Mouse (Mus musculus) fat pad, adult 2 months (tissue): ENCODE results near the gene Wars.

Source experiments
- DNase-seq: peaks from one replicate; pipeline ENCODE4 v3.0.0-alpha.2; 2011; ENCODE audit warnings: low read depth, low spot score; ENCODE audit errors: extremely low read depth

The Wars gene

DNA sequence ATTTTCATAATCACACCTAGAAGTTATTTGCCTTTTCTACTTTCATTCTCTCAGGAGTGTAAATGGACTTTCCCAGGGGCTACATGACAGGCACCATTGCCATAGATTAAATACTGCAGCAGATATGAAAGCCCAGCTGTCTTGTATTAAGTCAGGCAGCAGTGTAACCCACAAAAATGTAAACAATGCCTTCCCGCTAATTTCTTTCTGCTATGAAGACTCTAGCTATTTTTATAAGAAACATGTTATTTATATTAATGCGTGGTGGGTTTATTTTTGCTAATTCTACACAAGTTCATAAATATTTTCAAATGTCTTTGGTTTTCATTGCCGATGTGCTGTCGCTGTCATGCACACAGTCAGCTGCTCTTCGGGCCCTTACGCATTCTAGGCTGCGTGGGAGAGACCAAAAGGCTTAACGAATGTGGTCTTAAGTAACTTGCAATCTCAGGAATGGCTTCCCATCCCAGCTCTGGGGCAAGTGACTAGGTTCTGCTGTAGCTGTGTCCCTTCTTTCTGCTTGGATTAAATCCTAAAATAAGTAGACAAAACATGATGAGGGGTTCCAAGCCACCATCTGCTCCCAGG lies 16.0 kb upstream of the Wars start:
- no peak for DNase-seq

DNA sequence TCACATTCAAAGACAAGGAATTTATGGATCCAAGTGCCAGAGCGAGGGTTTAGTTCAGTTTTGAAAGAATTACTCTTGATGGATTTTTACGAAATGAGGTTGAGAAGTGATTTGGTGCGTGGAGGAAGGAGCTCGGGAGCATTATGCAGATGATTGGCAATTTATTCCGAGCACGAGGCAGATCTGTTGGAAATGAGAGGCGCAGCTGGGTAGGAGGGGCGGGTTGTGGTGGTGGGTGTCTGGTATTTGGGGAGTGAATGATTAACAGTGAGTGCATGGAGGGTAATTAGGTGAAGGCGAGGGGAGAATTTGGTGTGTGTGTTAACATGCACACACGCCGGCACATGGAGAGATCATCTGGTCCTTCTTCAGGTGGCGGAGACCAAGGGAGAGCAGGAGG lies 12.4 kb upstream of the Wars start:
- no peak for DNase-seq

DNA sequence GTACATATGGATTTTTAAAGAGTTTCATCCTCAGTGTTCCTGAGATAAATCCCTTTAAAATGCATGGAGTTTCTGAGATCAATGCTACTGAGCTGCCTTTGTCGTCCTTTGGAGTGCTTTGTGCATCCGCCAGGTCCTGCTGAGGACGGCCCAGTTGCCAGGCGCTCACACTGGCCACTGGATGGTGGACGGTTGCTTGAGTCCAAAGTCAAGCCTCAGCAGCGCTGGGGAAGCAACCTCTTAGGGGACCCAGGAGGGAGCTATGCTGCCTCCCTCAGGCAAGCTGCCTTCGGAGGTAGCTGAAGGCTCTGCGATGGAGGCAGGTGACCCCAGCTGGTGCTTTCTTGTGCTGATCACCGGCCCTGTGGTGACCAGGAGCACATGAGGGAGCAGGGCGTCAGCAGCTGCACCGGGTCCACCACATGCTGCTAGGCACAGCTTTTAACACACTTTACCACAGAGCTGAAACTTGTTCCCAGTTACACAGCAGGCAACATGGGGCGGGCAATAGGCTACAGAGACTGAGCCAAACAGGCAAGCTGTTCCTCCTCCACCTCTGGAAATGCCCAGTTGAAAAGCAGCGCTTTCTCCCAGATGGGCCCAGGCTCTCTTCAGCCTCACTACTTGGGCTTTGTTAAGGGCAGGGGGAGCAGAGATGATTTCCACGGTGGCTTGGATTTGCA lies 11.8 kb upstream of the Wars start:
- no peak for DNase-seq

DNA sequence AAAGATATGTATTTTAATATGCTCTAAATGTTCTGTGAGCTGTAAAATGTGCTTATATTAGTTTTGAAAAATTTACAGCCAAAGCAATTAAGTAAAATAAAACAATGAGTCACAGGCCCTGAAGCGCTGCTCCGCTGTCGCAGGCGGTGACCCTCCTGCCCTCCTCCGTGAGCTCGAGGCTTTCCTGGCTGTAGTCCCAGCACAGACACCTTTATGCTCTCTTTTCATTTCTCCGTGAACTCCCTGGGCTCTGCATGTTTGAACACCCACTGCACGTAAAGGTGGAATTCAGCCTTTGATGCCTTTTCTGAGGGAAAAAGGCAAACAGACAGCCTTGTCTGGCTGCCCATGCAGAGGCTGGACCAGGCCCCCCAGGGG lies 10.3 kb upstream of the Wars start:
- DNase-seq = no peak

DNA sequence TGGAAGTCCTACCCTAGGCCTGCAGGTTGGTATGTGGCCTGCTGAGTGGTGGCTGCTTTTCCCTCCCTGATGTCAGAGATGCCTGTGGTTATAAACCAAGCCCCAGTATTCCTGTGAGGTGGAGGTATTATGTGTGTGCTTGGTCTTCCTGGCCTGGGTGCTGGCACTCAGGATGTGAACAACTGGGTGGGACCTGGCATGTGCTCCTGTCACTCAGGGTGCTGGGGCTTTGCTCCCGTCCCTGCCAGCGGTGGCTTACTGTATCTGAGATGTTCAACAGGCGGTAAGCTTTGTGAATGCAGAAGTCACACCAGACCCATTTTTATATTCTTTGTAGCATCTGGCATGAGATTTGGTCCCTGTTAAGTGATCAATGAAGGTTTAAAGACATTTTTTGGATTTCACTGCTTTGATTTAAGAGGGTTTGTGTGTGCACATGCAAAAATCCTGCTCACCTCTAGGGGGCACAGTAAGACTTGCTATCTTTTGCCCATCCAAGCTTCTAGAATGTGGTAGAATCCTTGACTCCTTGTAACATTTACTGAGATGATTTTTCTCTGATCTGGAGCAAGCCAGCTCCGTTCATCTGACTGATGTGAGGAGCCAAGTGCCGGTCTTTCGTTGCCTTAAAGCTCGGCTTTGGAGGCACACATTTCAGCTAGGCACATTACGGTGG lies 9.8 kb upstream of the Wars start:
- DNase-seq = no peak

DNA sequence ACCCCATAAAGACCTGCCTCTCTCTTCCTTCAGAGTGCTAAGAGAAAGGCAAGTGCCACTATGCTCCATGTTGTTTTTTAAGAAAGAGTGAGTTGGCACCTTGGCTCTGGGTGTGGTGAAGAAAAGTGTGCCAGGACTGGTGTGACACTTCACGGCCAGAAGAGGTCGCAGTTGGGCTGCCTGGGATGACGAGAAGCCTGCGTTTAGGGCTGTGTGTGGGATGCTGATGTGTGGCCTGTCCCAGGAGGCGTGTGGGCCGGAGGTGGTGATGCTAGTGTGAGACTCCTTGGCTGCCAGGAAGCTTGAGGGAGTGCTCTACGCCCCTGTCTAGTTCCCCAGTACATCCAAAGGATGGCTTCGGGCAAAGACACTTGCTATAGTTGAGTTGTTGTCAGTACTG lies 9.0 kb upstream of the Wars start:
- DNase-seq = no peak

DNA sequence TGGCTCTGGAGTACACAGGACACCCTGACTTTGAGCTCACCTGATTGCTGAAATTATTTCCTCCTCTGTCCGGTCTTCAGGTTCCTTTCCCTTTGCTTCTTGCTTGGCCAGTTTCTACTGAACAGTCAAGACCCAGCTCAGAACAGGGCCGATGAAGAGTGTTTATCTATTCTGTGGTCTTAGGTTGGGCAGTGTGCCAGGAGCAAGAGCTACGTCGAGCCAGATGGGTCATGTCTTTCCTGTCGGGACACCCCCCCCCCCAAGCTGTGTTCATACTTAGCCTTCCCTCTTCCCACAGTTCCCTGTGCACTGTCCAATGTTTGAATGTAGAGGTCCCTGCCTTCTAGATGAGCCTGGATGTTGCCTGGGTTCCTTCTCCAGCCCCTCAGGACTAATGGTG lies 7.4 kb upstream of the Wars start:
- no peak for DNase-seq

DNA sequence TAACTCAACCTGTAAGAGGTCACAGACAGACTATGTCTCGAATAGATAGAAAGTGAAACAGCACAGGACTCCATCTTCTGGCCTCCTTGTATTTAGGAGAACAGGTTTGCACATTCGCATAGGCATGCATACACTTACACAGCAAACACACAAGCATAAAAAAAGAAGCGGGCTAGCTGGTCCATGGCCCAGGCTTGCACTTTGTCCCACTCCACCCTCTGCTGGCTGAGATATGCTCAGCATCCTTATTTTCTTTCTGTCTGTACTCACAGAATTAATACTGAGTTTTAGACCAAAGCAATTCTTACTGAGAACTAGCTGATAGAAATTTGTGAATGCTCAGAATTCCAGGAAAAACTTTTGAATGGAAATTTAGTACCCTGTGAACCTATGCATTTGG lies 2.0 kb upstream of the Wars start:
- DNase-seq = no peak

DNA sequence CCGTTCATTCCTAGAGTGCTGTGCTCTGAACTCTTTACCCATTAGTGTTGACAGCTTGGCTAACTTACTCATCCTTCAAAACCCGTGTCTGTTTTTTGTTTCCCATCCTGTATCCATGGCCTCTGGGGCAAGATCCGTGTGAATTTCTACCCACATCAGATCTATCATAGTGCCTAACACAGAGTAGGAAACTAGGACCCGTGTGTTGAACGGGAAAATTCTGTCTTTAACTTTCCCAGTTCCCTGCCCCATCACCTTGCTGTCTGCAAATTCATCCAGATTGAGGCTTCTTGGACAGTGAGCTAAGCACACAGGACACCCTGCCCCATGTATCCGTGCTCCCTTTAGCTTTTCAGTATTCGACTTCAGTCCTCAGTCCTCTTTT lies 450 bp upstream of the Wars start:
- DNase-seq = no peak

DNA sequence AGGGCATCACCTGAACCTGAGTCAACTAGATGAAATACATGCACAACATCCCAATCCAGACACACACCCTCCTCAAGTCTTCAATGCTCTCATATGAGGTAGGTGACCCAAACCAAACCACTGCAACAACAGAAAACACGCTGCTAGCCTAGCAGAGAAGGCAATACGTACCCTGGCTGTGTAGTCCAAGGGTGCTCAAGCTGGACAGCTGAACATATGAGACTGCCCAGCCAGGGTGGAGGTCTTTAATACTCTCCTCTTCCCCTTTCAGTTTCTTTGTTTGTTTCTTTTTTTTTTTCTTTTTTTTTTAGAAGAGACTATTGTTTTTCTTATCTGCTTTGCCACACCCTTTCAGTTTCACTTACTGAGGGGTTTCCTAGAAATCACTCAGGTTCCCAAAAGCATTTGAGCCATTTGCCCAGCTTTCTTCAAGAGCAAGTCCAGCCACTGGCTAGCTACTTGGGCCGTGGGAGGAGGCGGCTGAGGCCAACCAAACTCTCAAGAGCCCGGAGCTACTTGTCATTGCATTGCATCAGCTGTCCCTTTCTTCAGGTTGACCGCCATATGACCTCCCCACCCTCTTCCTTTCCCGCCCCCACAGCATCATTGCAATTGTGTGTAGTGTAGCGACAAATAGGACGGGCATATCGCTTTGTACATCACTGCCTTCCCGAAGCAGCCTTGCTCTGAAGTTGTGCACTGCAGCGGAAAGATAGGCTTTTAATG lies 822 bp downstream of the Wars start, which contains the start of gene Wdr25:
TSS of gene Wdr25 (plus strand) at position 643 of the 726 bp plus-strand sequence.
- DNase-seq = no peak

DNA sequence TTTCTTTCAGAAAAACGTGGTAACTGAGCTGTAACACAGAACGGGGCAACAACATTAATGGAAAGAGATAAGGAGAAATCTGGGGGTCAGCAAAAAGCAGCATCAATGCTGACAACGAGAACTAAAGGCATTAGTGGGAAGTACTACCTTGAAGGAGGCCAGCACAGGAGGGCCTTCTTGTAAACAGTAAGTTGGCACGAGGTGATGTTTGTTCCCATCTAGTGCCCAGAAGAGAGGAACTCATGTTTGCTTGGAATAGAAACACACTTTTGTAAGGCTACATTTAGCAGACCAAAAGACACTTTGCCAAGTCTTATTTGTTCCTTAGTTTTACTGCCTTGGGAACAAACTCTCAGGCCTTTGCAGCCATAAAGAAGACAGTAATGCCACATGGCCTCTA lies 5.3 kb downstream of the Wars start:
- DNase-seq = no peak

DNA sequence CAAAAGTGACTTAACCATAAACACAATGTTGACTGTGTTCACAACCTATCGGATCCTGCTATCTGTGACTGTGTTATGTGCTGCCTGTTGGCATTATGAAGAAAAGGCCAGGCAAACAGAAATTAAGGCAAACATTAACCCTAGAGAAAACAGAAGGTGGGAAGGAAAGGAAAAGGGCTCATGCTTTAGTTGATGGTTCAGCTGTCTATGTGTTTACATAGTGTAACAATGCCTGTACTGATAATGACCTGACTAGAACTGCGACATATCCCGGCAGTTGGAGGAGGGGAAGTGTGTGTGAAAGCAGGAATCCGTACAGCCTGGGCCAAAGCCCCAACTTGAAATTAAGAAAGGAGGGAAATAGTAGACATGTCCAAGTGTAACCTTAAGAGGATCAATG lies 6.9 kb downstream of the Wars start:
- DNase-seq = no peak

DNA sequence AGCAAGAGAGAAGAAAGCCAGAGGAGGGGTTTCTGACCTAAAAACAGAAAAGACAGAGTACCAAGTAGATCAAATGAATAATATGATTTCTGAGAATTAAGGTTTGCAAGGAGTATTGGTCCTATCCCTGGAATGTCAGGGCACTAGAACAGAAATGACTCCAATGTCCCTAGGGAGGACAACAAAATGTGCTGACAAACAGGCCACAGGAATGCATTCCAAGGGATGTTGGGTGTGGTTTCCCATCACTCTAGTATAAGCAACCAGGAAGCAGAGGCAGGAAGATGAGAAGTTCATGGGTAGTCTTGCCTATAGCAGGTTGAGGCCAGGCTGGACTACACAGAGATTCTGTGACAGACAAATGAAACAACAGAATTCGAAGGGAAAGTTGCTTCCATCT lies 8.1 kb downstream of the Wars start:
- DNase-seq = no peak

DNA sequence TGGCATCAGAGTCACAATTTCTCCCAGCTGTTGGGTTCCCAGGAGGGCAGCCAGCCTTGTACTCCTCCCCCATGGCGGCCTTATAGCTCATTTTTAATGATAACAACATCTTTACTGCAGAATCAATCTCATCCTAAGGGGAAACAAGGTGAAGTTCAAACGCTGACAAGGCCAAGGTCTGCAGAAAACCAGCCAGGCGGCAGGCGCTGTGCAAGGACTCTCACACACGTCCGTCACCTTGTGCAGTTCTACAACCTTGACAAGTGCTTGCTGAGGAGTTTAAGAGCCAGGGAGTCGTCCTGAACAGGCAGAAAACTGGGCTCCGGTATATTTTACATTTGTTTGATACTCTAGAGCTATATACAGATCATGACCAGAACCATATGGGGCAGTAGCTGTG lies 11.2 kb downstream of the Wars start:
- DNase-seq = no peak

DNA sequence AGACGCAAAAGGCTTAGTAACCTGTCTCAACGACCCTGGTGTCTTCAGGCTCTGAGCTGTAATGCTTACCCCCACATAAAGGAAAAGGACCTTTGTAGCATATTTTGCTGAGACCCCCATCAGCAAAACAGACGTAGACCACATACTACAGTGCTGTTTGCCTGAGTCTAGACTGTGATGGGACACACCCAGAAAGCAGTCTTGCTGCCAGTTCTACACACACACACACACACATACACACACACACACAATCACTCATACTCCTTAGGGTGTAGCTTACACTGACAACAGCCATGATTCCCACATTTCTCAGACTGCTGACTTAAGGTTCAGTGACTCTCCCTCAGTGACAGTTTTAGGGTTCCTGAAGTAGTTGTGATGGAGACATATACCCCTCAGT lies 12.8 kb downstream of the Wars start:
- no peak for DNase-seq

DNA sequence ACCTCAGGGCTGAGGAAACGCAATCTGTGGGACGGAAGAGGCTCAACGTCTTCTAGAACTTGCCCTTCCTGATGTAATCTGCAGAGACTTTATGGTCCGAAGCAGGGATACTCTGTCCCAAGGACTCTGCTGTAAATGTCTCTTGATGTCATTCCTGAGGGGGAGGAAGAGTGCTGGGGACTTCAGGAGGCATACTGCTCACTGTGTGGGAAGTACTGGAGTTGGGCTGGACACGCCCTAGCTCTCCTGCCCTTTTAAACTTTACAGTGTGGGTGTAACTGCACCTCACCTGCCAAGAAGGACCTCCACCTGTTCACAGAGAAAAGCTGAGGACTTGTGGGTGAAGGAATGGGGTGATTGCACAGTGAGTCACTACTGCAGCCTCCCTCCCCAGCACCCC lies 13.4 kb downstream of the Wars start:
- DNase-seq = no peak

DNA sequence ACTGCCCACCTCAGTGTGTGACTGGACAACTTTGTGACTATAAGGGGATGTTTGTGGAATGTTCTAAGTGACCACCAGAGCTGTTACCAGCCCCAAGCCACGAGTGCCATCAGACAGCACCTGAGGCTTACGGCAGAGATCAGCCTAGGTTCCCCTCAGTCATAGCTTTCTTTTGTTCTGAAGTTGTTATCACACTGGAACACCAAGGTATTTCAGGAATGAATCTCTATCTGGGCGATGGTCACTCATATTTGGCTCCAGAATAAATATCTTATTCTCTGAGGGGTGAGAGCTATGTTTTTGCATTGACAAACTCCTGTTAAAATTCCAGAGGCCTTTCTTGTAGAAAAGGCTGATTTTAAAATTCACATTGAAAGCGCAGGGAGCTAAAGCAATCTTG lies 14.8 kb downstream of the Wars start:
- DNase-seq = no peak

DNA sequence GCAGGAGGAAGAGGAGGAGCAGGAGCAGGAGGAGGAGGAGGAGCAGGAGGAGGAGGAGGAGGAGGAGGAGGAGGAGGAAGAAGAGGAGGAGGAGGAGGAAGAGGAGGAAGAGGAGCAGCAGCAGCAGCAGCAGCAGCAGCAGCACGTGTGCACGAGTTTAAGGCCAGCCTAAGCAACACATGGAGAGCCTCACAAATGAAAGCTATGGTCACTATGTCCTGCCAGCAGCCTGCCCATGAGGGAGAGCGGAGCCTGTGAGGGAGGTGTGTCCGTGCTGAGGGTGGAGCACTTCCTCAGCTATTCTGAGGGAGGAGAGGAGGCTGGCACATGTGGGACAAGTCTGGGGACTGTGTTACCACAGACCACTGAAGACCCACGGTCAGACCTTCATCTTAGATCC lies 20.9 kb downstream of the Wars start:
- DNase-seq = no peak

DNA sequence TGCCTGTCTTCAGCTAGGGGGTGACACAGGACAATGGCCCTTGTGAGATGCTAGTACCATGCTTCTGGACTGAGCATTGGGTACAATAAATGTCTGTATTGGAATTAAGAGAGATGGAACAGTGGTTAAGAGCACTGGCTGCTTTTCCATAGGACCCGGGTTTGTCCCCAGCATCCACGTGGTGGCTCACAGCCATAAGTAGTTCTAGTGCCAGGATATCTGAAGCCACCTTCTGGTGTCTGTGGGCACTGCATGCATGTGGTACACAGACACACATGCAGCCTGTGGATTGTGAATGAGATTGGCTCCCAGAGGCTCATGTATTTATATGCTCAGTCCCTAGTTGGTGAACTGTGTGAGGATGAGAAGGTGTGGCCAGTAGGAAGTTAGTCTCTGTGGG lies 24.4 kb downstream of the Wars start:
- no peak for DNase-seq

DNA sequence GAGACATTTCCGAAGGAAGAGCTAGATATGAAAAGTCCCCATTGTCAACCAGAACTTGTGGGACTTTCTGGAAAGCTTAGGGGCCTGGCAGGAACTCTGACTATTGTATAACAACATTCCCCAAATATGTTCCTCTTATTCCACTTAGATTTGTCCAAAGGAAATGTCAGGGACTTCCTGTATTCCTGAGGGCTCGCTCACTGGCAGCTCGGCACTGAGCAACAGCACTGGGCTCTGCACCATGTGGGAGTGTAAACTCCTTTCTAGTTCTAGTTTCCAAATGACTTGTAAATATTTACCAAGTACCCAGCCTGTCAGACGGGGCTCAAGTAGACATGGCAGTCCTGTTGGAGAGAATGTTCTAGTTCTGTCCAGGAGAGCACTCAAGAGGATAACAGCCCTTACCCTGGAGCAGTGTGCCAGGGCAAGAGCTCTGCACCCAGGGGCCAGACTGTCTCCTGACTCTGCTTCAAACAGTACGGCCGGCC lies 28.9 kb downstream of the Wars start:
- no peak for DNase-seq

DNA sequence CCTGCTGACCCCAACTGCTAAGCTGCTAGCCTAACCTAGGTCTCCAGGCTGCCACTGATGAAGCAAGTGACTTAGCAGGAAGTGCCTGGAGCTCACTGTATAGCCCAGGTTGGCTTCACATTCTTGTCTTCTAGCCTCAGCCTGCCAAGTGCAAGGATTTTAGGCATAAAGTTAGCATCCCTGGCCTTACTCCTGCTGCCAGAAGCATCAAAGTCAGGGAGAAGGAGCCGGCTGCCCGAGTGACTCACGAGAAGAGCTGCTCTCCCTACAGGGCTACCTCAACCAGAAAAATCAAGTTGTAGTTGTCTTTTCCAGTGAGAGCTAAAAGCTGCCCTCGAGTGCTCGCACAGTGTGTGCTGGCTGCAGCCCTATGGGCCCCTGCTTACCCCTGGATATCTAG lies 35.5 kb downstream of the Wars start:
- no peak for DNase-seq
